In the genomic region with DNA sequence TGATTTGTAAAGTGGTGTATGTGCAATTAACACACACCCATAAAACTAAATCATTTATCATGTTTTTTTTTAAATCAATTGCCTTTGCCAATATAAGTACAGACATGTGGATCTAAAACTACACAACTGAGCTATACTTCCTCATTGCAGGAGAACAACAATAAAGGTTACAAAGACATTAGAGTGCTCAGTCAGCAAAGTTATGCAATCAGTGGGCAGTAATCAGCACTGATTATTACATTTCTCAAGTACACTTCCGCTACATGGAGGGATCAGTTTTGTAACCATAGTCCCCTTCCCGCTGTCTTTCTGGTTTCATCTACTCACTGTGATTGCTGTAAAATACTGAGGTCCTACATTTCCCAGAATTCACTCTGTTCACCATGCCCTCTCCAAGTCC, we compare ENCODE assay signal across 19 mouse cellular contexts.
"Had no signal": no experiment of that assay in that cellular context is flagged by ENCODE, and none has a peak within 500 bp of the region (broad histone marks: within the 10 kb centered on the region; RNA-seq: fewer than 3 reads in every experiment).

No protein-coding gene starts in this region.

- ATAC-seq: hindbrain, postnatal 0 days; inflammation-experienced regulatory T-cells, adult 6 months; midbrain, embryonic 13.5 days; midbrain, embryonic 16.5 days had no signal

- DNase-seq: kidney, adult 18-20 months; kidney, adult 9 months; kidney, postnatal 14 days; kidney, postnatal 4 days; liver, embryonic 13.5 days; lung, embryonic 14.5 days; lung, postnatal 10 days; retina, postnatal 1 day; right cerebral cortex, postnatal 25 days; thymus, adult 2 months; thymus, postnatal 14 days; thymus, postnatal 4 days had no signal

- H3K4me2 ChIP-seq: liver, embryonic 13.5 days; lung, embryonic 14.5 days; midbrain, embryonic 13.5 days had no signal

- H3K27me3 ChIP-seq: liver, embryonic 13.5 days; megakaryocyte, embryonic 14.5 days; midbrain, embryonic 13.5 days had no signal

- H3K9me3 ChIP-seq: liver, embryonic 13.5 days; megakaryocyte, embryonic 14.5 days; midbrain, embryonic 10.5 days; midbrain, embryonic 13.5 days had no signal

- H3K36me3 ChIP-seq: liver, embryonic 13.5 days; midbrain, embryonic 10.5 days; midbrain, embryonic 13.5 days had no signal

- H3K4me1 ChIP-seq: liver, embryonic 13.5 days; megakaryocyte, embryonic 14.5 days; midbrain, embryonic 10.5 days; midbrain, embryonic 13.5 days had no signal

- H3K27ac ChIP-seq: hindbrain, postnatal 0 days; liver, embryonic 13.5 days; midbrain, embryonic 10.5 days; midbrain, embryonic 13.5 days; stomach, postnatal 0 days had no signal

- H3K4me3 ChIP-seq: liver, embryonic 13.5 days; megakaryocyte, embryonic 14.5 days; midbrain, embryonic 10.5 days; midbrain, embryonic 13.5 days had no signal

- H3K9ac ChIP-seq: liver, embryonic 13.5 days; lung, embryonic 14.5 days; midbrain, embryonic 13.5 days had no signal
